Mouse (Mus musculus) left cerebral cortex, adult 9 months (tissue): ENCODE measurements around the gene Csnk1g2.
A peak's percentile ranks its signal among the peaks of the same experiment; 100 is the strongest.
"Not testable (repeated sequence)": the region's sequence is repeated elsewhere in the genome, so short reads cannot be mapped to it uniquely, and the experiment has no call there.

Source experiments
- DNase-seq, 2 experiments: peaks; one replicate each; pipeline ENCODE4 v3.0.0; 2022; ENCODE audit warnings: low spot score in 2 of 2

The Csnk1g2 gene

GRCm38 (mm10) chr10:80602698-80603325, 19.8 kb upstream of the Csnk1g2 start, which contains the start of the genes Scamp4 and Adat3:
Scamp4 (plus strand) TSS chr10:80602872.
Adat3 (plus strand) TSS chr10:80602880.
- DNase-seq, result peak; percentile 92 to 97

DNA sequence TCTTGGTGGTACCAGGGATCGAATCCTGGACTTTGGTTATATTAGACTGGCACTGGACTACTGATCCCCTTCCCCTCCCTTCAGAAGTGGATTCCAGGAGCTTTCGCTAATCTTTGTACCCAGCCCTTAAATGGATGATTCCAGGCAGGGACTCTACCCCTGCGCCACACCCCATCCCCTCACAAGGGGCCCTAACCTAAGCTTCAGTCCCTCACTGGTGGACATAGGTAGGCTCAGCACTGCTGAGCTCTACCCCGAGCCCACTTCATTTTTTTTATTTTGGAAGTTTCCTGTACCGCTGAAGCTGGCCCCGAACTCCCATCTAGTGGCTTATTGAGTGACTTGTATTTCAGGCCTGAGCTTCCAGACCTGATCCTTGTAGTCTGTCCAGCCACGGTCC, 19.3 kb upstream of the Csnk1g2 start:
- DNase-seq, result no peak

GRCm38 (mm10) chr10:80604001-80604509, 18.6 kb upstream of the Csnk1g2 start:
- no peak for DNase-seq

DNA sequence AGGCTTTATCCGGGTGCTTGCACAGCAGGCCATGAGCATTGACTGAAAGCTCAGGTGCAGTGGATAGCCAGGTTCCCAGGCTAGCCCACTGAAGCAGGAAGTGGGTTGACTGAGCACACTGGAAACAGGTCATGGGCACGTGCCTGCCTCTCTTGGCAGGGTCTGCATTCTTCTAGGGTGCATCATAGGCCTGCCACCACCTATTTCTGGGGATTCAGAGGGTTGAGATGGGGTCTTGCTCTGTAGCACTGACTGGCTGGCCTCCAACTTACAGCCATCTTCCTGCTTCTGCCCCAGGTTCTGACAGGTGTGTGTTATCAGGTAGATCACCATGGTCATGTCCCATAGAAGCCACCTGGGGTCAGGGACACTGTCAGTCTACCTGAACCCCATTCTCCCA, 17.6 kb upstream of the Csnk1g2 start:
- DNase-seq, result no peak

GRCm38 (mm10) chr10:80605721-80606120, 16.9 kb upstream of the Csnk1g2 start, which contains the start of gene Gm49322:
Gm49322 (plus strand) TSS chr10:80606021.
- not testable (repeated sequence) for DNase-seq

DNA sequence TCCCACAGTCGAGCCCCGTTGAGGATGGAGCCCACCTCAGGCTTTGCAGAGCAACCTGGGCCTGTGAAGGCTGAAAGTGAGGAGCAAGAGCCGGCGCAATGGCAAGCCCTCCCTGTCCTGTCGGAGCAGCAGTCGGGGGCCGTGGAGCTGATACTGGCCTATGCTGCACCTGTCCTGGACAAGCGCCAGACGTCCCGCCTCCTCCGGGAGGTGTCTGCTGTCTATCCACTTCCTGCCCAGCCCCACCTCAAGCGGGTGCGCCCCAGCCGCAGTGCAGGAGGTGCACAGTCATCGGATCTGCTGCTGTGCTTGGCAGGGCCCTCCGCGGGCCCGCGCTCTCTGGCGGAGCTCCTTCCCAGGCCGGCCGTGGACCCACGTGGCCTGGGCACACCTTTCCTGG, 16.3 kb upstream of the Csnk1g2 start:
- DNase-seq, result no peak

GRCm38 (mm10) chr10:80606737-80607350, 15.8 kb upstream of the Csnk1g2 start:
- no peak for DNase-seq

- DNase-seq, result no peak
These were observed 14.2 kb upstream of the Csnk1g2 start for GRCm38 (mm10) chr10:80608435-80608834.

GRCm38 (mm10) chr10:80609269-80609924, 13.2 kb upstream of the Csnk1g2 start:
- DNase-seq, result no peak

DNA sequence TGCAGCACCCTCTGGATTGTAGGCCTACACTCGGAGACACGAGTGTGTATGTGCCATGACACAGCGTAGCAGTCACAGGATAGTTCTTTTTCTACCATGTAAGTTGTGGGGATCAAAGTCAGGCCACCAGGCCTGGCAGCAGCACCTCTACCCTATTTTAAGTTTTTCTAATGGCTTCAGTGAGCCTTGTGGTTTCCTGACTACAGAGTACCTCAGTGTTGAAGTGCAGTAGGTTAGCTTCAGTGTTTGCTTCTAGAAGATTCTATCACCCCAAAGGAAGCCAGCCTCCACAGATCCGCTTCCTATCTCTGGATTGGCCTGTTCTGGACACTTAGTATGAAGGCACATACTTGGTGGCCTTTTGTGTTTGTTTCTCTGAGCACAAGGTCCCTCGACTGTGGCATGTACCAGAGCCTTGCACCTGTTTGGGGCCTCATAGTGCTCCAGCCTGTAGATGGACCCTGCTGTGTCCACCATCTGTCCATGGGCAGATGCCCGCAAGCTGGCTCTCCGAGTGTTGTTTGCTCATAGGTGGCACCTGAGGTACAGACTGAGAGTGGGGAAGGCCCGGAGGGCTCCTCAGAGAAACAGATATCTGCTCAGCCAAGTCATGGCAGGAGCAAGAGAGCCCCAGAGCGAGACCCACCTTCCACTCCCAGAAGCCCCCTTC, 12.4 kb upstream of the Csnk1g2 start:
- DNase-seq, result no peak

GRCm38 (mm10) chr10:80611024-80611423, 11.6 kb upstream of the Csnk1g2 start:
- no peak for DNase-seq

DNA sequence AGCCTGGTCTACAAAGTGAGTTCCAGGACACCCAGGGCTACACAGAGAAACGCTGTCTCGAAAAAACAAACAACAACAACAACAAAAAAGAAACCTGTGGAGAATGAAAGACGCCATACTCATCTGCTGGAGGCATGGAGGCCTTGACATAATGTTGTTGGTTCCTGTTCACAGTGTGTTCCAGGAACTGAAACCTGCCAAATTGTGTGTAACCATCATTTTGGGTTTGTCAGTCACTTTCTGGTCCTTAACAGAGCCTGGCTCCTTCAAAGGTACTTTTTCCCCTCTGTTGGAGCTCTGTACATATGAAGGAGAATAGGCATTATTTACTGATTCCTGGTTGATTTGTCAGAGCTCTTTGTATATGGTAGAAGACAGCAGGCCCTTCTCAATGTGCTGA, 10.7 kb upstream of the Csnk1g2 start:
- DNase-seq, result no peak

GRCm38 (mm10) chr10:80613821-80614220, 8.8 kb upstream of the Csnk1g2 start:
- no peak for DNase-seq

DNA sequence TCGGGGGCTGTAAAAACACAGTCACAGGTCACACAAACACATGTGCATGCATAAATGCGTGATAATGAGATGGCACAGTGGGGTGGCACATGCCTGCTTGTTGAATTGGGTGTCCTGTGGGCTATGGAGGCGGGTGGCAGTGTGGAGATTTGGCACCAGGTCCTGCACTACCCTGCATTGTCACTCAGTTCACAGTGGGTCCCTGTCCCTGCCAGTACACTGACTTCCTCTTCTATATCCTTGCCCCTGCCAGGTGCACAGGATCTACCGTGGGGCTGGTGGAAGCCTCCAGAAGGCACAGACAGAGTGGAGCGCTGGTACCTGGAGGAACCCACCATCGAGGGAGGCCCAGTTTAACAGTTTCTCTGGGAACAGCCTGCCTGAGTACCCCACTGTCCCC, 8.3 kb upstream of the Csnk1g2 start:
- no peak for DNase-seq

DNA sequence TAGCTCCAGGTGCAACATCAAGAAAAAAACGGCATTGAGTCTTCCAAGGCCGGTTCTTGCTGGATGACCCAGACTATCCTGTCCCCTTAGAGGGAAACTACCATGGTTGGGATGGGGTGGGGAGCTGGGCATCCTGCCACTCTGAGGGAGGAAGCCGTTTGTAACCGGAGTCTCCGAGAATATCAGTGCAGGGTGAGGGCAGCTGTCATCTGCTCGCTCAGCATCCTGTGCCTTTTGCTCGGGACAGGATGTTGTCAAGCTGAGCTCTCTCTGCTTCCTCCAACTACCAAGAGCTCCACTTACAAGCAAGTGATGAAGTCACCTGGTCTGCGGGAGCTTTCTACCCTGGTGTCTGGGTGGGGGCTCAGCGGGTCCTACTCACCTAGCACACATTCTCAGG, 4.5 kb upstream of the Csnk1g2 start:
- no peak for DNase-seq

DNA sequence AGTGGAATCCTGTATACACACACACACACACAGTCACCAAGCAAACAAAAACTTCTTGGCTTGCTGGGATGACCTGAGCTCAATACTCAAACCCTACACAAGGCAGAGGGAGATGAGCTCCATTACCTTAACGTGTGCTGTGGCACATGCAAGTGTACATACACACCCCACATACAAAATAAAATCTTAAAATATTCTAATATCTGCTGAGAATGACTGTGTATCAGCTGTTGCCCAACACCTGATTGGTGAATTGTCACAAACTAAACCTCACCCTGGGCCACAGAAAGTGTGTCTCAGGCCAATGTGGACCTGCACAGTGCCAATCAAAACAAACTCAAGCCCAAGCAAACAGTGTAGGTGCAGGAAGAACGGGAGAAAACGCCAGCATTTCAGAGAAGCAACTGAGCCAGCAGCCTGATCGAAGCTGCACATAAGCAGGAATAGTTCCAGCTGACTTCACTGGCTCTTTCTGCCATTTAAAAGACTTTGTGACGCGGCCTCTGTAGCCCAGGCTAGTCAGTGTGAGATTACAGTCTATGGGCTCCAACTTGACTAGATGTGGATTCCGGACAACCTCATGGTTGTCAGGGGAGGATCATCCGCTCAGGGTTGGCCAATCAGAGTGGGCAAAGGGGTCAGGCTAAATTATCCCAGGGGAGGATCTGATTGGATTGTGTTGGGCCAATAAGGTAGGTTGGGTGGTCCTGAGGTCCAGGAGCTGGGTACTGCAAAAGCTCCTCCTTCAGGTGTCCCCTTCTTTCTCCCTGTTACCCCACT, 3.0 kb upstream of the Csnk1g2 start:
- DNase-seq, result no peak

- DNase-seq, result no peak
These were observed 2.3 kb upstream of the Csnk1g2 start for GRCm38 (mm10) chr10:80620365-80620764.

- DNase-seq, result no peak
These were observed 1.6 kb upstream of the Csnk1g2 start for GRCm38 (mm10) chr10:80620796-80621689.

DNA sequence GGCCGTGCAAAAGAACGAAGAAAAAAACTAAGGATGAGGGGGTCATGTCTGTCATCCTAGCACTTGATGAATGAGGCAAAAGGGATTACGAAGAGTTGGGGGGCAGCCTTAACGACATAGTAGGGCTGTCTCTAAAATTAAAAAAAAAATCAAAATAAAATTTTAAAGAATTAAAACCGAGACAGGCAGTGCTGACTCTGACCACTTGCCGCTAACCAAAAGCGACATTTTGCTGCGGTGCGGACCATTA, 1.0 kb upstream of the Csnk1g2 start:
- DNase-seq, result no peak

- DNase-seq, result peak; percentile 99 to 100
These were observed 538 bp upstream of the Csnk1g2 start for GRCm38 (mm10) chr10:80621940-80622660.
